Comparison of ENCODE assay signal across 11 mouse cellular contexts in the genomic region with DNA sequence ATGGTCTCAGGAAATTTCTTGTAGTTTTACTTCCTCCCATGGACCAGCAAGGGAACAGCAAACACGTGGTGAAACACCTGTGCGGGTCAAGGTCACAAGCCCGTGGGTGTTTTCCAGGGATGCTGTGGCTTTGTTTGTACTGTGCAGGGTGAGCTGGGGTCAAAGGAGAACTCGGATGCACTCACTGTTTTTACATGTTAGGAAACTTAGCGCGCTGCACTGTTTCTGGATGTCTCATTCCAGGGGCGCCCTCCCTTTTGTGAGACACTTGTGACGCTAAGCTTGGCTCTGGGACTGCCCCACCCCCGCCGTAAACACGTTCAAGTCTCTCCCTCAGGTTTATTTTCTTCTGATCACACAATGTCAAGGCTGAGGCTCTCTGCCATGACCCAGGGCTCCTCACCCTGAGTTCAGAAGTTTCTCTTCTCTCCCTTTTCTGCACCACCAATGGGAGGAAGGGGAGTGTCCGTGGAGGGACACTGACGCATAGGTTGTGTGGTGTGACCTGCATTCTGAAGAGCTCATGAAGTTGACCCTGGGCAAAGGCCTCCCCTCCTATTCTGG. TPM values are rescaled to one million over a fixed set of nuclear protein-coding genes. Genes with fewer than 3 reads are reported as not detected.
A peak's percentile ranks its signal among the peaks of the same experiment; 100 is the strongest.
DNase-seq lines count a peak whose midpoint lies in the region; ATAC-seq lines count a peak whose summit lies in the region.
"Had no signal": no experiment of that assay in that cellular context is flagged by ENCODE, and none has a peak within 500 bp of the region (broad histone marks: within the 10 kb centered on the region; RNA-seq: fewer than 3 reads in every experiment).

No protein-coding gene starts in this region.

- H3K4me3 ChIP-seq in kidney, embryonic 14.5 days (ENCODE audit: low read length): no peak overlapping the region
- H3K4me3 ChIP-seq in liver, embryonic 15.5 days (replicated peaks): no peak overlapping the region
- no peak overlapping the region for H3K4me3 ChIP-seq in hindbrain, embryonic 14.5 days (replicated peaks; ENCODE audit: low read length)
- H3K4me3 ChIP-seq: limb, embryonic 13.5 days had no signal

- no peaks in the 10 kb centered on the region for H3K27me3 ChIP-seq in kidney, embryonic 14.5 days (ENCODE audit: control insufficient read depth, insufficient read depth, low read length)
- no peaks in the 10 kb centered on the region for H3K27me3 ChIP-seq in liver, embryonic 15.5 days
- H3K27me3 ChIP-seq in hindbrain, embryonic 14.5 days (ENCODE audit: control insufficient read depth, insufficient read depth, low read length): no peaks in the 10 kb centered on the region
- H3K27me3 ChIP-seq: limb, embryonic 13.5 days had no signal

- WGBS in kidney, embryonic 14.5 days: 52% methylated on average over 13 of the region's 13 CpGs
- 55% methylated on average over 13 of the region's 13 CpGs for WGBS in liver, embryonic 15.5 days (ENCODE audit: insufficient replicate concordance)
- WGBS in hindbrain, embryonic 14.5 days: 72% methylated on average over 13 of the region's 13 CpGs

- H3K9me3 ChIP-seq in kidney, embryonic 14.5 days (ENCODE audit: control insufficient read depth, low read length): no peaks in the 10 kb centered on the region
- no peaks in the 10 kb centered on the region for H3K9me3 ChIP-seq in liver, embryonic 15.5 days (replicated peaks)
- H3K9me3 ChIP-seq in hindbrain, embryonic 14.5 days (ENCODE audit: control insufficient read depth, low read length): no peaks in the 10 kb centered on the region
- H3K9me3 ChIP-seq: limb, embryonic 13.5 days had no signal

- H3K27ac ChIP-seq in kidney, embryonic 14.5 days (ENCODE audit: low read depth, low read length): no peak overlapping the region
- peak overlapping the region; percentile 67 for H3K27ac ChIP-seq in liver, embryonic 15.5 days (replicated peaks)
- no peak overlapping the region for H3K27ac ChIP-seq in hindbrain, embryonic 14.5 days
- H3K27ac ChIP-seq: limb, embryonic 13.5 days had no signal

- no peaks in the 10 kb centered on the region for H3K36me3 ChIP-seq in kidney, embryonic 14.5 days (ENCODE audit: control insufficient read depth, insufficient read depth, low read length)
- H3K36me3 ChIP-seq in liver, embryonic 15.5 days (replicated peaks): no peaks in the 10 kb centered on the region
- no peaks in the 10 kb centered on the region for H3K36me3 ChIP-seq in hindbrain, embryonic 14.5 days (replicated peaks; ENCODE audit: control insufficient read depth, insufficient read depth)

- ATAC-seq in kidney, embryonic 14.5 days (ENCODE audit: low FRiP score, low TSS enrichment): no peak
- ATAC-seq in liver, embryonic 15.5 days (ENCODE audit: insufficient read depth): peak; percentile 84
- no peak for ATAC-seq in hindbrain, embryonic 14.5 days (ENCODE audit: low FRiP score)

- no peaks in the 10 kb centered on the region for H3K4me1 ChIP-seq in kidney, embryonic 14.5 days (ENCODE audit: control insufficient read depth, insufficient read depth, low read length)
- no peaks in the 10 kb centered on the region for H3K4me1 ChIP-seq in liver, embryonic 15.5 days (replicated peaks)
- no peaks in the 10 kb centered on the region for H3K4me1 ChIP-seq in hindbrain, embryonic 14.5 days (replicated peaks; ENCODE audit: control insufficient read depth, insufficient read depth, low read length)

- no peak overlapping the region for H3K4me2 ChIP-seq in kidney, embryonic 14.5 days (replicated peaks; ENCODE audit: low read depth, low read length)
- 0 out of 2 replicates have a peak overlapping the region, but pooled peaks have one; percentile 25 for H3K4me2 ChIP-seq in liver, embryonic 15.5 days
- no peak overlapping the region for H3K4me2 ChIP-seq in hindbrain, embryonic 14.5 days (replicated peaks)
- H3K4me2 ChIP-seq: limb, embryonic 13.5 days had no signal

- H3K9ac ChIP-seq in kidney, embryonic 14.5 days (ENCODE audit: low read depth, low read length): no peak overlapping the region
- H3K9ac ChIP-seq in liver, embryonic 15.5 days: no peak overlapping the region
- no peak overlapping the region for H3K9ac ChIP-seq in hindbrain, embryonic 14.5 days
- H3K9ac ChIP-seq: limb, embryonic 13.5 days had no signal

- DNase-seq in kidney, adult 11 months: peak; percentile 78
- peak; percentile 82 for DNase-seq in kidney, adult 9 months
- DNase-seq in thymus, postnatal 25 days: peak; percentile 37
- DNase-seq in cerebellum, adult 9-10 months: no peak
- no peak for DNase-seq in hindbrain, embryonic 14.5 days (ENCODE audit: low spot score)
- DNase-seq in layer of hippocampus, adult 9-11 months: no peak
- DNase-seq: heart, postnatal 36 days; right cerebral cortex, postnatal 25 days had no signal

RNA-seq across cellular contexts. Expression of a gene that starts 31.3 kb away (rescaled TPM):
- polyA plus RNA-seq in kidney, embryonic 14.5 days (2014; fragmentation: Nextera tagmentation; extraction: Ambion mirVana): 10.9 and 19.1 TPM in 2 replicates
- 5.9 and 6.6 TPM in 2 replicates for polyA plus RNA-seq in liver, embryonic 15.5 days (2015; fragmentation: Nextera tagmentation; extraction: Ambion mirVana)
- polyA plus RNA-seq in hindbrain, embryonic 14.5 days (2014; fragmentation: Nextera tagmentation; extraction: Ambion mirVana): 1.8 TPM in 2 replicates

Comparison
In these comparisons a context has a peak if more than half of its experiments do, and no peak if none do; other contexts are left out.
1. DNase-seq: peak in kidney, adult 11 months (single experiment), kidney, adult 9 months (single experiment) and thymus, postnatal 25 days (single experiment); none in cerebellum, adult 9-10 months (single experiment), hindbrain, embryonic 14.5 days (single experiment) and layer of hippocampus, adult 9-11 months (single experiment).